Mouse (Mus musculus) CH12.LX (cell line): ENCODE measurements around the gene Syt12.

Source experiments
- CTCF ChIP-seq, 2 experiments: IDR thresholded peaks in 1 of 2; conservative IDR thresholded peaks in 1 of 2; 2 replicates each; pipeline ENCODE4 v1.5.1; 2011 to 2012; ENCODE audit warnings: low read depth in 2 of 2, low read length in 2 of 2, improper control_type of control experiment in 1 of 2, inconsistent platforms in 1 of 2, mild to moderate bottlenecking in 1 of 2, moderate library complexity in 1 of 2
- EP300 ChIP-seq: IDR thresholded peaks from 2 replicates; pipeline ENCODE4 v1.6.1; 2011; ENCODE audit warnings: low read length, improper control_type of control experiment
- ETS1 ChIP-seq: conservative IDR thresholded peaks from 2 replicates; pipeline ENCODE4 v1.6.1; 2012; ENCODE audit warnings: low read depth, mild to moderate bottlenecking, inconsistent platforms, low read length, improper control_type of control experiment, moderate library complexity
- HCFC1 ChIP-seq: IDR thresholded peaks from 2 replicates; pipeline ENCODE4 v1.6.1; 2012; ENCODE audit warnings: low read depth, mild to moderate bottlenecking, inconsistent platforms, low read length, improper control_type of control experiment
- MAZ ChIP-seq: IDR thresholded peaks from 2 replicates; pipeline ENCODE4 v1.6.1; 2012; ENCODE audit warnings: low read depth, mild to moderate bottlenecking, inconsistent platforms, low read length, improper control_type of control experiment, moderate library complexity
- POLR2A ChIP-seq: IDR thresholded peaks from 2 replicates; pipeline ENCODE4 v1.6.1; 2011; ENCODE audit warnings: low read depth, mild to moderate bottlenecking, improper control_type of control experiment, low read length
- SIN3A ChIP-seq: IDR thresholded peaks from 2 replicates; pipeline ENCODE4 v1.6.1; 2012; ENCODE audit warnings: low read length, improper control_type of control experiment, inconsistent platforms
- SMC3 ChIP-seq: IDR thresholded peaks from 2 replicates; pipeline ENCODE4 v1.6.1; 2011; ENCODE audit warnings: low read depth, low read length, improper control_type of control experiment
- TBP ChIP-seq: conservative IDR thresholded peaks from 2 replicates; pipeline ENCODE4 v1.6.1; 2011; ENCODE audit warnings: low read depth, low read length, improper control_type of control experiment
- TCF12 ChIP-seq: IDR thresholded peaks from 2 replicates; pipeline ENCODE4 v1.6.1; 2014; ENCODE audit warnings: low read depth, mild to moderate bottlenecking, inconsistent platforms, low read length, improper control_type of control experiment
- USF2 ChIP-seq: conservative IDR thresholded peaks from 2 replicates; pipeline ENCODE4 v1.6.1; 2011; ENCODE audit warnings: low read depth, low read length, improper control_type of control experiment
- ZKSCAN1 ChIP-seq: IDR thresholded peaks from 2 replicates; pipeline ENCODE4 v1.6.1; 2012; ENCODE audit warnings: low read depth, inconsistent platforms, low read length, improper control_type of control experiment, borderline replicate concordance
- ZNF384 ChIP-seq: IDR thresholded peaks from 2 replicates; pipeline ENCODE4 v1.6.1; 2012; ENCODE audit warnings: low read depth, low read length, improper control_type of control experiment, inconsistent platforms

GRCm38 (mm10) chr19:4513236-4513858 lies 36.1 kb upstream of the Syt12 start:
- TF ChIP-seq EP300 (no peak), CTCF (conservative IDR thresholded peaks at IDR 0.05 in 1 of 2, IDR thresholded peaks at IDR 0.05 in 1 of 2; ENCODE audit: low read depth in 2 of 2, low read length in 2 of 2) (no peak), ZNF384 (no peak), POLR2A (no peak), ZKSCAN1 (no peak), HCFC1 (no peak), MAZ (no peak), SIN3A (no peak), USF2 (no peak), TCF12 (no peak), ETS1 (no peak), SMC3 (no peak), TBP (no peak)
